Mouse (Mus musculus): Measurements from ENCODE around the gene Majin.

GRCm38 (mm10) chr19:6253021-6253420 is 68.8 kb downstream of the Majin start:
- TF ChIP-seq EP300 (IDR thresholded peaks at IDR 0.05; ENCODE audit: low read length) (no peak), CTCF (conservative IDR thresholded peaks at IDR 0.05 in 1 of 2, IDR thresholded peaks at IDR 0.05 in 1 of 2; ENCODE audit: low read depth in 2 of 2, low read length in 2 of 2) (no peak), MAX (IDR thresholded peaks at IDR 0.05; ENCODE audit: low read length) (no peak), POLR2A (IDR thresholded peaks at IDR 0.05; ENCODE audit: low read depth, low read length) (no peak), UBTF (IDR thresholded peaks at IDR 0.05; ENCODE audit: low read depth, low read length) (no peak), CHD2 (IDR thresholded peaks at IDR 0.05; ENCODE audit: low read length) (no peak), TCF12 (IDR thresholded peaks at IDR 0.05; ENCODE audit: low read depth, low read length) (no peak), KAT2A (IDR thresholded peaks at IDR 0.05; ENCODE audit: insufficient replicate concordance, low read length) (no peak), SIN3A (IDR thresholded peaks at IDR 0.05; ENCODE audit: low read length) (no peak), RCOR1 (conservative IDR thresholded peaks at IDR 0.05; ENCODE audit: low read depth, low read length) (no peak), POLR2AphosphoS2 (IDR thresholded peaks at IDR 0.05; ENCODE audit: low read depth, low read length) (no peak), USF2 (conservative IDR thresholded peaks at IDR 0.05; ENCODE audit: low read depth, low read length) (no peak)

Data from CH12.LX (cell line).